Mouse (Mus musculus) c-Kit-negative CD71-positive TER-119-positive erythroid progenitor cells, embryonic 14.5 days (primary cell): ENCODE results near the gene Tmem203.

Experiments used
- DNase-seq: peaks from one replicate; pipeline ENCODE4 v3.0.0-alpha.2; 2013; ENCODE audit warnings: low read depth, low spot score

The Tmem203 gene

DNA sequence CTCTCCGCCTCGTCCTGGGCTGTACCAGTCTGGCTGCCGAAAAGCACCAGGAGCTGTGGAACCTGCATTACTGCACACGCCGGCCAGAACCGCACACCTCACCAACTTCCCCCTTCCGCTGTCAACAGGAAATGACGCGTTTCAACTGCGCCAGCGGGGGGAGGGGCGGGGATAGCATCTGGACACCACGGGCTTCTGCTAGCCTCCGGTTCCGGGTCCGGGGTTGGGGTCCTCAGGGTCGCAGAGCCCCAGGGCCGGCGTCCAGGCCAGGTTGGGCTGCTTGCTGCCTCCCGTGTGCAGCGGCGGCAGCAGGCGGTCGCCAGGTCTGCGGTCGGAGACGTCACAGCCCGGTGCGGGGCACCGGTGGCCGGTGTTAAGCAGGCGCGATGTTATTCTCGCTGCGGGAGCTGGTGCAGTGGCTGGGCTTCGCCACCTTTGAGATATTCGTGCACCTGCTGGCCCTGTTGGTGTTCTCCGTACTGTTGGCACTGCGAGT lies at the start of gene Tmem203:
Gene Tmem203, plus strand, starts transcription at position 156 of the 496 bp plus-strand sequence.
- peak; percentile 80 for DNase-seq

- DNase-seq: no peak
These were observed 47.6 kb upstream of the Tmem203 start for GRCm38 (mm10) chr2:25207593-25207992.

GRCm38 (mm10) chr2:25210686-25211085 lies 44.6 kb upstream of the Tmem203 start:
- DNase-seq: no peak

GRCm38 (mm10) chr2:25211121-25211670 lies 44.0 kb upstream of the Tmem203 start, which contains the start of gene Nelfb:
Gene Nelfb, minus strand, starts transcription at chr2:25211489.
- DNase-seq: peak; percentile 64

DNA sequence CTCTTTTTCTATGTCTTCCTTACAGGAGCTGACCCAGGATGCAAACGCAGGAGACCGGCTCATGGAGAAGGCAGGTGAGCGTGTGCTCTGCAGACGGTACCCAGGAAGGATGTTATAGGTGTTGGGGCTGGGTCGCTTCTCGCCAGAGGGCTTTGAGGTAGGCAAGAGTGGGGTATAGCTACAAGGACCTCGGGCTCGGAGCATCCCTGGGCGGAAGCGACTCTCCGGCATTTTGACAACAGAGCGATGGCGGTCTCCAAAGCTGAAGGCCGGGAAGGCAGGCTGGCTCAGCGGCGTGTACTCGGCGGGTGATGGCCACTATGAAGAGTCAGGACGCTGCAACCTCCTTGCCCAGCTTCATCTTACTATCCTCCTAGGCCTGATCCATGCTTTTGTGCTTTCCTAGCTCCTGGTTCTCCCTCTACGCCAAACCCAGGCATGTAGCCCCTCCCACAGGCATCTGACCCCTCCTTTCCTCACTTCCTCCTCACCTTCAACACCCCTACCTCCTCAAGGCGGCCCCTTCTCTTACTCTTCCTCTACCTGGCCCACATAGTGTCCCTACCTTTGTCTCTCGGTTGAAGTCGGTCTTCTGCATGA lies 41.9 kb upstream of the Tmem203 start:
- no peak for DNase-seq

GRCm38 (mm10) chr2:25214444-25214843 lies 40.8 kb upstream of the Tmem203 start, which contains the start of gene Stpg3:
Gene Stpg3, minus strand, starts transcription at chr2:25214637.
- DNase-seq: no peak

GRCm38 (mm10) chr2:25217666-25218065 lies 37.6 kb upstream of the Tmem203 start:
- DNase-seq: no peak

- no peak for DNase-seq
These were observed 36.8 kb upstream of the Tmem203 start, which contains the start of gene Fam166a for GRCm38 (mm10) chr2:25218445-25218844. Gene Fam166a, plus strand, starts transcription at chr2:25218745.

- DNase-seq: no peak
These were observed 33.9 kb upstream of the Tmem203 start for GRCm38 (mm10) chr2:25221331-25221772.

DNA sequence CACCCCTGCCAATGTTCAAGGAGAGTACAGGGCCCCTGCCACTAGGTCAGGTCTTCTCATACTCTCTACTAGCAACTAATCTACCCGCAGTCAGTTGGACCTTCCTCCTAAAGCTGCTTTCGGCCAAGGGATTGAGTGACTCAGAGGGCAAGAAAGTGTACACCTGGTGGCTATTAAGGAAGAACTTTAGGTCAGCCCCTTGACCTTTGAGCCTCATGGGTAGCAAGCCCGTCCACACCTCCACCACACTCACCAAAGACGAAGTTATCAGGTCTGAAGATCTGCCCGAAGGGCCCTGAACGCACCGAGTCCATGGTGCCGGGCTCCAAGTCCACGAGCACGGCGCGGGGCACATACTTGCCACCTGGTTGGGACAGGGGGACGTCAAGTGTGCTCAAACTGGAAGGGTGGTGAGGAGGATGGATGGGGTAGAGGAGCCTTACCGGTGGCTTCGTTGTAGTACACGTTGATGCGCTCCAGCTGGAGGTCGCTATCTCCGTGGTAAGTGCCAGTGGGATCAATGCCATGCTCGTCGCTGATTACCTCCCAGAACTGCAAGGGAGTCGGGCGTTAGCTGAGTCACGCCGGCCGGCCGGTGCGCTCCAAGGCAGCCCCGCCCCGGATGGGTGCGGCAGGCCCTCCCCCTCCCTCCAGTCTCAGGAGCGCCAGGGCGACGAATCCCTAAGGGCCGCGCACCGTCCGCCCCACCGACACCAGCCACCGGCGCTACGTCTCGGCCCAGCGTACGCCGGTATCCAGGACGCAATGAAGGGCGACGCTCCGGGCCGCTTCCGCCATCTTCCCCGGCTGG lies 31.4 kb upstream of the Tmem203 start:
- peak; percentile 86 for DNase-seq

DNA sequence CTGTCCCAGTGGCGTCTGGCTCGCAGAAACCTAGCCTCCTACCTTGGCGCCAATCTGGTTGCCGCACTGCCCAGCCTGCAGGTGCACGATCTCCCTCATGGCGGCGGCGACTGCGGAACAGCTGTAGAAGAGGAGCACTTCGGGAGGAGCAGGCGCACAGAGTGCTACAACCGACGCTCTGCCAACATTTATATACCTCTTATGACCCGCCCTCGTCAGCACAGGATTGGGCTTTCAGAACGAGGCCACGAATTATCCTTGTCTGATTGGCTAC lies 30.8 kb upstream of the Tmem203 start, which contains the start of gene Tubb4b:
Gene Tubb4b, minus strand, starts transcription at position 211 of the 274 bp plus-strand sequence.
- no peak for DNase-seq

DNA sequence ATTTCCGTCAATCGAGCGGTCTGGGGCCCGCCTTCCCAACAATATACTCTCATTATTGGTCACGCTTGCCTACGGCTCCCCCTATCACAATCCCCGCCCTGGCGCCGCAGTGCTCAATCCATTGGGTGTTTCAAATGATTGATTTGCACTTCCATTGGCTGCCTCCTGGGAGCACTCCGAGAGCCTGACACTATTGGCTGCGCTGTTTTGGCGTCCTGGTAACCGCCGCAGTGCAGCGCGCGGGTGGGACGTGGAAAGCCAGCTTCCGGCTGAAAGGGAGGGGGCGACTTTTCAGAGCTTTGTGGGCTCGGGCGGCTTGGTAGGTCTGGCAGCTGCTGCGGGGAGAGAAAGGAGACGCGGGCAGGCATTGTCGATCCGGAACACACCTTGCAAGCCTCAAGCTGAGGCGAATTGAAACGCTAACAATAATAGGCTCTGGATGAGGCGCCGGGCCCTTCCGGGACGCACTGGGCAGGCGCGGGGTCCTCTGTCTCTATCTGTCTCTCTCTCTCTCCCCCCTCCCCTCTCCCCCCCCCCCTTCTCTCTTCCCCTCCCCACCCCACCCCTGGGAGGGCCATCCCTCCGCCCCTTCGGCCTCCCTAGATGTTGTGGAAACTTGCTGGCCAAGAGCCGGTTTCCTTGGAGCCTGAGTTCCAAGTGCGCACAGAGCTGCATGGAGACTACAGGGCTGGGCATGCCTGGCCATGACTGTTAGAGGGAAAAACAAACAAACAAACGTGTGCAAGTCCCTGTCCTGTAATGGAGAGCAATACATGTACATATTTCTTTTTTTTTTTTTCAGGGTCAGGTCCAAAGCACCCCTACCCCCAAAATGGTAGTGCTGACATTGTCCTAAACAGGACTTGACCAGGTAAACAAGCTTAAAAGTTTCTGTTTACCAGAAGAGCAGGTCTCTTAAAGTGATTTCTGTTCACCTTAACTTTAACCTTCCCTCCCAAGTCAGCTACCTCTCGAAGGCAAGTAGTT lies 30.2 kb upstream of the Tmem203 start:
- DNase-seq: peak; percentile 98

GRCm38 (mm10) chr2:25225811-25226379 lies 29.3 kb upstream of the Tmem203 start:
- no peak for DNase-seq

GRCm38 (mm10) chr2:25226864-25227263 lies 28.4 kb upstream of the Tmem203 start:
- no peak for DNase-seq

GRCm38 (mm10) chr2:25227406-25227805 lies 27.8 kb upstream of the Tmem203 start:
- no peak for DNase-seq

DNA sequence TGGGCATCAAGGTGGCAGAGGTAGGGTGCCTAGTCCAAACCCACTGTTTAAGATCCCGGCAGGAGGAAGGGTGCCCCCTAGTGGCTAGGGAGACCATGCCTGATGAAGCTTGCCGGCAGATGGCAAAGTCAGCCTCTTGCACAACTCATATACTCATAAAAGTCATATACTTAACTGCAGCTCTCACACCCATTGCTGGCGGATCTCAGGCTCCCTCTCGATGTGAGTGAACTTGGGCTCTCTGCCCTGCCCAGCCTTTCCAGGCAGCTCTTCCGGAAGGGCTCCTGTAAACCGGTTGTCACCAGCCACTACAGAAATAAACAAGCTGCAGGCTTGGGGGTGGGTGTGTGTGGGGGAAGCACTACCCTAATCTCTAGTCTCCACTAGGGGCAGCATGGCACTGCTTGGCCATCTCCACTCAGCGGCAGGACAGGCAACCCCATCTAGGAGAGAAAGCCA lies 26.8 kb upstream of the Tmem203 start:
- peak; percentile 81 for DNase-seq

DNA sequence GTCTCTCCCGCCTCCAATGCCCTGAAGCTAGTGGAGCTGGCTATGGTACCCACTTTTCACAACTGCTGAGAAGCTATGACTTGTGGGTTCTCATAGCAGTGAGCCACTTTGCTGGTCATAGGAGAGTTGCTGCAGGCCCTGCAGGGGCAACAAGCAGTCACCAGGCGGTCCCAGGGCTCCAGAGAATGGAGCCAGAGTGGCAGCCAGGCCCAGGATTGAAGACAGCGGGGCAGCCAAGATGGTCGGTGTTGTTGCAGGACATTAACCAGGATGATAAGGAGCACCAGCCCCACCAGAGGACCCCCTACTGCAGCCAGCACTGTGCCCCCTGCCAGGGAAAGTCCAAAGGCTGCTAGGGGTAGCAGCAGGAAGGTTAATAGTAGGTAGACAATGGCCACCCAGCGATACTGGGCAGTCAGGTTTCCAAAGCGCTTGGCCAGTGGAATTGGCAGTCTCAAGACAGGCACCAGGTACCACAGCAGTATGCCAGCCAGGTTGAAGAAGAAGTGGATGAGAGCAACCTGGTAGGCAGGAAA lies 26.2 kb upstream of the Tmem203 start:
- DNase-seq: no peak

DNA sequence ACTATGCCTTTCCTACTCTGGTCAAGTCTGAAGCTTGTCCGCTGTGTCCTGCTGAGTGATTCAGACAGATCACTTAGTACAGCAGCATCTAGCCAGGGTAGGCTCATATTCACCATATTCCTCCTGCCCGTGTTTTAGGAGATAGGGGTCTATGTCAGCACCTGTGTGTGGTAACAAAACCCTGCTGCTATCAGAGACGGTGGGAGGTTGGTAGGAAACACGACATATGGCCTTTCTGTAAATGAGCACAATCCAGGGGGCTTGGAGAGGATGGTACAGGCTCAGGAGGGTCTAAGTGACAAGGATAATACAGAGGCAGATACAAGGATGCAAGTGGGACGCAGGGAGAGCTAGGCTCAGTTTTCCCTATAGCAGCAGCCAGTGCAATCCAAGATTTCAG lies 25.7 kb upstream of the Tmem203 start:
- no peak for DNase-seq

GRCm38 (mm10) chr2:25230581-25230980 lies 24.7 kb upstream of the Tmem203 start:
- DNase-seq: no peak

GRCm38 (mm10) chr2:25231038-25231437 lies 24.2 kb upstream of the Tmem203 start:
- DNase-seq: no peak

GRCm38 (mm10) chr2:25233421-25233820 lies 21.8 kb upstream of the Tmem203 start:
- DNase-seq: no peak
